Mouse (Mus musculus): Measurements from ENCODE around the gene Ctc1. TPM values are rescaled to one million over a fixed set of nuclear protein-coding genes. Genes with fewer than 3 reads are reported as not detected.

Ctc1 gene
- polyA plus RNA-seq, 1 experiment: not detected

DNA sequence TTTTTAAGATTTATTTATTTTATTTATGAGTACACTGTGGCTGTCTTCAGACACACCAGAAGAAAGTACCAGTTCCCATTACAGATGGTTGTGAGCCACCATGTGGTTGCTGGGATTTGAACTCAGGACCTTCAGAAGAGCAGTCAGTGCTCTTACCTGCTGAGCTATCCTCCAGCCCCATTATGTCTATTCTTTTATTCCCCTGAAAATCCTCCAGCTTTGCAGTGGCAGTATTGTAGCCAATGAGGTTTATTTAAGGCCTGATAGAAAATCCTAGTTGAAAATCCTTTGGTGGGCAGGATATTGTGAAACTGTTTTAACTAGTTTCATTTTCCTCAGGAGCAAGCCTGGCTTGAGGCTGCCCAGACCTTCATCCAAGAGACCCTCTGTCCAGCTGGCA, 5.0 kb downstream of the Ctc1 start:
- TF ChIP-seq POLR2A (IDR thresholded peaks at IDR 0.05; ENCODE audit: insufficient read depth, low read depth, low read length): no peak
- TF ChIP-seq CTCF (IDR thresholded peaks at IDR 0.05; ENCODE audit: insufficient read depth, low read depth, low read length): no peak
- Histone ChIP-seq H3K4me3 (ENCODE audit: insufficient read depth, low read depth, low read length) (no peak overlapping the region), H3K27ac (ENCODE audit: insufficient read depth, low read depth, low read length) (no peak overlapping the region), H3K4me1 (ENCODE audit: control insufficient read depth, insufficient read depth, low read length) (peaks cover 2% of the 10 kb centered on the region; the same call in 1 of the 2 replicates)

DNA sequence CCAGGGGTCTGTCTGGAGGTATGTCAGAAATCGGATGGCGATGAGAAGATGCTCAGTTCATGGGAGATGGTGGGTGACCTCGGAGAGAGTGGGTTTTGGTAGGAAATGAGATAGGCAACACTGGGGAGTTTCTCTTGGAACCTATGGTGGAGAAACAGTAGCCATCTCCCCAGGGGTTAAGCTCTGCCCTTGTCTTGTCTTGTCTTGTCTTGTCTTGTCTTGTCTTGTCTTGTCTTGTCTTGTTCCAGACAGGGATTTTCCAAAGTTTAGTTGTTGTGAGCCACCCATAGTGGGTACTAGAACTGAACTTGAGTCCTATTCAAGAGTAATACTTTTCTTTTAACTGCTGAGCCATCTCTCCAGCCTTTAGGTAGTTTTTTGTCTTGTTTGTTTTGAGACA, 10.9 kb downstream of the Ctc1 start:
- H3K4me3 ChIP-seq (ENCODE audit: insufficient read depth, low read depth, low read length): no peak overlapping the region
- 95% methylated on average over 3 of the region's 3 CpGs for WGBS
- no peaks in the 10 kb centered on the region for H3K4me1 ChIP-seq (ENCODE audit: control insufficient read depth, insufficient read depth, low read length)
- no peak for TF ChIP-seq CTCF (IDR thresholded peaks at IDR 0.05; ENCODE audit: insufficient read depth, low read depth, low read length)
- no peak for TF ChIP-seq POLR2A (IDR thresholded peaks at IDR 0.05; ENCODE audit: insufficient read depth, low read depth, low read length)
- no peak overlapping the region for H3K27ac ChIP-seq (ENCODE audit: insufficient read depth, low read depth, low read length)

DNA sequence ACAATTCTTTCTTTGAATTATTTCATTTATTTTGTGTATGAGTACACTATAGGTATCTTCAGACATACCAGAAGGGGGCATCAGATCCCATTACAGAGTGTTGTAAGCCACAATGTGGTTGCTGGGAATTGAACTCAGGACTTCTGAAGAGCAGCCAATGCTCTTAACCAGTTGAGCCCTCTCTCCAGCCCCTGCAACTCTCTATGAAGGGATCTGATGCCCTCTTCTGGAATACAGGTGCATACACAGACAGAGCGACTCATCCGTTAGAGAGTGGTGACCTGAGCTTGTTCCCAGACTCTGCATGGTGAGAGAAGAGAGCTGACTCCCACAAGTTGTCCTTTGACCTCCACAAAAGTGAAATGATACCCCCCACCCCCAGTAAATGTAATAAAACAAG, 13.1 kb downstream of the Ctc1 start:
- TF ChIP-seq CTCF (IDR thresholded peaks at IDR 0.05; ENCODE audit: insufficient read depth, low read depth, low read length) (no peak), POLR2A (IDR thresholded peaks at IDR 0.05; ENCODE audit: insufficient read depth, low read depth, low read length) (no peak)
- Histone ChIP-seq H3K27ac (ENCODE audit: insufficient read depth, low read depth, low read length) (no peak overlapping the region), H3K4me1 (ENCODE audit: control insufficient read depth, insufficient read depth, low read length) (no peaks in the 10 kb centered on the region), H3K4me3 (ENCODE audit: insufficient read depth, low read depth, low read length) (no peak overlapping the region)
- 81% methylated on average over 2 of the region's 2 CpGs for WGBS

DNA sequence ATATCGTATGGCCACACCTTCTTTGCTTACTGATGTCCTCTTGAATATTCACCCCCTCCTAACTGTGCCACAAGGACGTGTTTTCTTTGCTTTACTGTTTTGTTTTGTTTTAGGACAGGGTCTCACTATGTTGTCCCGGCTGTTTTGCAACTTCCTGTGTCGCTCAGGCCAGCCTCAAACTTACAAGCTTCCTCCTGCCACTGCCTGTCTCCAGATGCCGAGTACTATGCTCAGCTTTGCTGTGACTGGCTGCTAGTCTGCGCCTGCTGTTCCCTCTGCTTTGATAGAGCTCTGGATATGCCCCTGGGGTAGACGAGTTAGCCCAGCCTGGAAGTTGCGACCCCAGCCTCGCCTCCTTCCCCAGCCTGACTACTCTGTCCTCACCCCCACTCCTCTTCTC, 17.8 kb downstream of the Ctc1 start:
- 85% methylated on average over 9 of the region's 9 CpGs for WGBS
- peaks cover 10% of the 10 kb centered on the region for H3K4me1 ChIP-seq (ENCODE audit: control insufficient read depth, insufficient read depth, low read length)
- no peak overlapping the region for H3K4me3 ChIP-seq (ENCODE audit: insufficient read depth, low read depth, low read length)
- no peak overlapping the region for H3K27ac ChIP-seq (ENCODE audit: insufficient read depth, low read depth, low read length)
- no peak for TF ChIP-seq POLR2A (IDR thresholded peaks at IDR 0.05; ENCODE audit: insufficient read depth, low read depth, low read length)
- TF ChIP-seq CTCF (IDR thresholded peaks at IDR 0.05; ENCODE audit: insufficient read depth, low read depth, low read length): no peak

DNA sequence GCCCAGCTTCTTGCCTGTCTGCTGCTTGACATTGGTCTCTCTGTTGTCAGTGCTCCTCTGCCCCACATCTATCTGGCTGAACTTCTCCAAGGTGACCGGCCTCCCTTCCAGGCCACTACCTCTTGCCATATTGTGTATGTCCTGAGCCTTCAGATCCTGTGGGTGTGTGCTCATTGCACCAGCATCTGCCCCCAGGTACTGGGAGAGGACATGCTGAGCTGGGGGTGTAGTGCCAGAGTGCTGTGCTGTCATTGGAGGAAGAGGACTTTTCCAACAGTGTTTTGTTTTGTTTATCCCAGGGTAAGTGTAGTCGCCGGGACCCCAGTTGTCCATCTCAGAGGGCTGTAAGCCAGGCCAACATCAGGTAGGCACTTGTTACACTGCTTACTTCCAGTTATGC, 18.9 kb downstream of the Ctc1 start:
- TF ChIP-seq CTCF (IDR thresholded peaks at IDR 0.05; ENCODE audit: insufficient read depth, low read depth, low read length) (no peak), POLR2A (IDR thresholded peaks at IDR 0.05; ENCODE audit: insufficient read depth, low read depth, low read length) (no peak)
- 92% methylated on average over 3 of the region's 3 CpGs for WGBS
- H3K27ac ChIP-seq (ENCODE audit: insufficient read depth, low read depth, low read length): no peak overlapping the region
- no peak overlapping the region for H3K4me3 ChIP-seq (ENCODE audit: insufficient read depth, low read depth, low read length)
- peaks cover 10% of the 10 kb centered on the region for H3K4me1 ChIP-seq (ENCODE audit: control insufficient read depth, insufficient read depth, low read length)

DNA sequence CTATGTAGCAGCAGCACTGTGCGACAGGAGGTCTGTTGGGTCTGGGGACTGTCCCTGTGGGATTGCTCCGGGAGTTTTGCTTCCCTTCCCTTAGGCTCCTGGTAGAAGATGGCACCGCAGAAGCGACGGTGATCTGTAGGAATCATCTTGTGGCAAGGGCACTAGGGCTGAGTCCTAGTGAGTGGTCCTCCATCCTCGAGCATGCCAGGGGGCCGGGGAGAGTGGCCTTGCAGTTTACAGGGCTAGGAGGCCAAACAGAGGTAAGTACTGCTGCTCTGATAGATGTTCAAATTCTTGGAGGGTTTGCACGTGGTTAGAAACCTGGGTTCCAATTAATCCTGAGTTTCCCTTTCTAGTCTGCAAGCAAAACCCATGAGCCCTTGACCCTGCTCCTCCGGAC, 19.7 kb downstream of the Ctc1 start:
- H3K27ac ChIP-seq (ENCODE audit: insufficient read depth, low read depth, low read length): peak overlapping the region; percentile 29; the same call in 1 of the 2 replicates
- no peak for TF ChIP-seq POLR2A (IDR thresholded peaks at IDR 0.05; ENCODE audit: insufficient read depth, low read depth, low read length)
- no peak for TF ChIP-seq CTCF (IDR thresholded peaks at IDR 0.05; ENCODE audit: insufficient read depth, low read depth, low read length)
- peak overlapping the region; percentile 12; the same call in 1 of the 2 replicates for H3K4me3 ChIP-seq (ENCODE audit: insufficient read depth, low read depth, low read length)
- WGBS: 83% methylated on average over 9 of the region's 9 CpGs
- peaks cover 10% of the 10 kb centered on the region for H3K4me1 ChIP-seq (ENCODE audit: control insufficient read depth, insufficient read depth, low read length)

DNA sequence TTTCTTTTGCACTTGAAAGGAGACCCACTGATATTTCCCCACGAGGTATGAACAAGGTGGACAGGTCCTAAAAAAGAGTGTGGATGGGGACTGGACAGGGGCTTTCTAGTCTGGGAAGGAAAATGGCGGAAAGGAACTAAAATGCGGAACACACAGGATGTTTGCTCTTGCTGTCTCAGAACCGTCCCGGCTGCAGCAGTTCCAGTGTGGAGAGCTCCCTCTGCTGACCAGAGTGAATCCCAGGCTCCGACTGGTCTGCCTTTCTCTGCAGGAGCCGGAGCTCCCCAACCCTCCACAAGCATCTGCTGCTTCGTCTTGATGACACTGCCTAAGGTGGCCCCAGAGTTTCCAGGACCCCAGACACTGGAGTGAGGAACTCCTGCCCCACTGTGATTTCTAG, 20.1 kb downstream of the Ctc1 start:
- Histone ChIP-seq H3K4me3 (ENCODE audit: insufficient read depth, low read depth, low read length) (peak overlapping the region; percentile 31), H3K4me1 (ENCODE audit: control insufficient read depth, insufficient read depth, low read length) (peaks cover 10% of the 10 kb centered on the region), H3K27ac (ENCODE audit: insufficient read depth, low read depth, low read length) (peak overlapping the region; percentile 43)
- TF ChIP-seq CTCF (IDR thresholded peaks at IDR 0.05; ENCODE audit: insufficient read depth, low read depth, low read length) (peak; percentile 72), POLR2A (IDR thresholded peaks at IDR 0.05; ENCODE audit: insufficient read depth, low read depth, low read length) (no peak)
- WGBS: 3% methylated on average over 8 of the region's 8 CpGs

DNA sequence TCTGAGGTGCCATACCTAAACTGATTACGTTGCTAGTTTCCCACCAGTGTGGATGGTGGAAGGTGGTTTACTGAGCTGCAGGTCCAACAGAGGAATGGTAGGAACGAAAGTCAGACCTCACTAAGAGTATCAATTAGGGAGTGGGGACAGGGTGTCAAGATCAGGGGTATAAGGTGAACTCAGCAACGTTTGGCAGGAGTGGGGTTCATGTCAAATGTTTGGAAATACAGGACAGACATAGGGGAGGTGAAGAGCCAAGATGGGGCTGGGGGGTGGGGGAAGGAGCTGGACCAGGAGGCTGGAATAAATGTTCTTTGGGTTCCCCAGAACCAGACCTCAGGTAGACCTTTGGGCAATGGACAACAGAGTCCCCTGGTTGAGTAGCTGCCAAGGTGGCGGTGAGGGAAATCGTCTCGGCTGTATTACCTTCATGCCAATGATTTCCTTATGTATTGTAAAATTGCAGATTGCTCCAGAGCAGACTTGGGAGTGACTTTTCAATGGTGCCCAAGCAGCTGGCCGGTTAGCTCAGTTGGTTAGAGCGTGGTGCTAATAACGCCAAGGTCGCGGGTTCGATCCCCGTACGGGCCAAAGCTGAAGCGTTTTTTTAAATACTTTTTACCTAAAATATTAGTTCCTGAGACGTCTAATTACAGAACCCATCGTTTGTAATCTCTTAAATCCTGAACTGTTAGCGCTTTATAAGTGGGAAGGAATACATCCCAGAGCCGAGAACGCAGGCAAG, 20.9 kb downstream of the Ctc1 start:
- 8% methylated on average over 20 of the region's 20 CpGs for WGBS
- no peak for TF ChIP-seq CTCF (IDR thresholded peaks at IDR 0.05; ENCODE audit: insufficient read depth, low read depth, low read length)
- no peak for TF ChIP-seq POLR2A (IDR thresholded peaks at IDR 0.05; ENCODE audit: insufficient read depth, low read depth, low read length)
- Histone ChIP-seq H3K4me1 (ENCODE audit: control insufficient read depth, insufficient read depth, low read length) (peaks cover 10% of the 10 kb centered on the region), H3K27ac (ENCODE audit: insufficient read depth, low read depth, low read length) (peak overlapping the region; percentile 90), H3K4me3 (ENCODE audit: insufficient read depth, low read depth, low read length) (peak overlapping the region; percentile 88)

DNA sequence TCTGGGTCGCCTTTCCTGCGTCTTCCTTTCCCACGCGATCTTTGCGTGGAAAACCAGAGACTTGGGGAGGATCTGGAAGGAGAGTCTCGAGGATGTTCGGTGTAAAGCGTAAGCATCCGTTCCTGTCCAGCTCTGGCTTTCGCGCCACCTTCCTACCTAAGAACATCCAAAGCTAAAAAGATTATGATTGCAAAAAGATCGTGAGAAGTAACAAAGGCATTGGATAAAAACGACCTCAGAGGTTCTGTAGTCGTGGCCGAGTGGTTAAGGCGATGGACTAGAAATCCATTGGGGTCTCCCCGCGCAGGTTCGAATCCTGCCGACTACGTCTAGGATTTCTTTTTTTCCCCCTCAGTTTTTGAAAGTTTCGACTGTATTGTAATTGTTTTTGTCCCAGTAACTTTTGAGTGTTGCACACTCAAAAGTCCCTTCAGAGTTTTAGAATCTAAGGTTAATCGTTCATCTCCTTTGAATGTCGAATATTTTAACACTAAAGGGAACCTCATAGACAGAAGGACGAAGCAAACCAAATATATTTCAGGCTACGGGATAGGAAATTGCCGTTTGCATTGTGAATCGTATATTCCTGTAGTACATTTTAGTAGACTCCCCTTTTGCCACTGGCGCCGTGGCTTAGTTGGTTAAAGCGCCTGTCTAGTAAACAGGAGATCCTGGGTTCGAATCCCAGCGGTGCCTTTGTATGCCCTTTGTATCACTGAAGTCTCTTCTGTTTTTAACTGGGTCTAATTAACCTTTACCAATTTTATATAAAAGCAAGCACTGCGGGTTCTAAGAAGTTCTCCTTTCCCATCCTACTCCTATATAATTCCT, 21.7 kb downstream of the Ctc1 start:
- no peak for TF ChIP-seq POLR2A (IDR thresholded peaks at IDR 0.05; ENCODE audit: insufficient read depth, low read depth, low read length)
- no peak for TF ChIP-seq CTCF (IDR thresholded peaks at IDR 0.05; ENCODE audit: insufficient read depth, low read depth, low read length)
- peak overlapping the region; percentile 88 for H3K4me3 ChIP-seq (ENCODE audit: insufficient read depth, low read depth, low read length)
- peaks cover 10% of the 10 kb centered on the region for H3K4me1 ChIP-seq (ENCODE audit: control insufficient read depth, insufficient read depth, low read length)
- WGBS: under 1% methylated on average over 34 of the region's 34 CpGs
- peak overlapping the region; percentile 90 for H3K27ac ChIP-seq (ENCODE audit: insufficient read depth, low read depth, low read length)
